Mouse (Mus musculus): ENCODE measurements around the gene Fbxo11. TPM values are rescaled to one million over a fixed set of nuclear protein-coding genes. Genes with fewer than 3 reads are reported as not detected.
A peak's percentile ranks its signal among the peaks of the same experiment; 100 is the strongest.

Fbxo11 gene
- polyA plus RNA-seq, 1 experiment from 2014 or later = 8.5 TPM

- Histone ChIP-seq H3K9ac (ENCODE audit: low read depth, low read length) (no peak overlapping the region), H3K4me2 (replicated peaks; ENCODE audit: low read depth) (no peak overlapping the region), H3K4me3 (ENCODE audit: low read depth, low read length) (no peak overlapping the region), H3K4me1 (replicated peaks; ENCODE audit: control insufficient read depth, insufficient read depth, low read length) (no peaks in the 10 kb centered on the region), H3K27ac (ENCODE audit: low read depth, low read length) (no peak overlapping the region), H3K27me3 (replicated peaks; ENCODE audit: control insufficient read depth, insufficient read depth, low read length) (no peaks in the 10 kb centered on the region), H3K36me3 (ENCODE audit: control insufficient read depth, insufficient read depth) (no peaks in the 10 kb centered on the region), H3K9me3 (ENCODE audit: control insufficient read depth) (no peaks in the 10 kb centered on the region)
- ATAC-seq = no peak
- TF ChIP-seq CTCF (IDR thresholded peaks at IDR 0.05; ENCODE audit: low read depth) = no peak
- WGBS = 72% methylated on average over 7 of the region's 7 CpGs
Measured at GRCm38 (mm10) chr17:88072047-88072446, 7.0 kb upstream of the Fbxo11 start.

GRCm38 (mm10) chr17:88068024-88068719 is 3.1 kb upstream of the Fbxo11 start:
- 0 out of 2 replicates have a peak, but pooled peaks have one; percentile 11 for TF ChIP-seq CTCF (IDR thresholded peaks at IDR 0.05; ENCODE audit: low read depth)
- Histone ChIP-seq H3K9ac (ENCODE audit: low read depth, low read length) (no peak overlapping the region), H3K9me3 (ENCODE audit: control insufficient read depth) (no peaks in the 10 kb centered on the region), H3K4me2 (replicated peaks; ENCODE audit: low read depth) (no peak overlapping the region), H3K4me3 (ENCODE audit: low read depth, low read length) (no peak overlapping the region), H3K4me1 (replicated peaks; ENCODE audit: control insufficient read depth, insufficient read depth, low read length) (no peaks in the 10 kb centered on the region), H3K27ac (ENCODE audit: low read depth, low read length) (no peak overlapping the region), H3K27me3 (replicated peaks; ENCODE audit: control insufficient read depth, insufficient read depth, low read length) (no peaks in the 10 kb centered on the region), H3K36me3 (ENCODE audit: control insufficient read depth, insufficient read depth) (no peaks in the 10 kb centered on the region)
- ATAC-seq = no peak
- WGBS = 96% methylated on average over 7 of the region's 7 CpGs

- Histone ChIP-seq H3K4me3 (ENCODE audit: low read depth, low read length) (peak overlapping the region; percentile 72; the same call in 1 of the 2 replicates), H3K9ac (ENCODE audit: low read depth, low read length) (no peak overlapping the region), H3K4me1 (replicated peaks; ENCODE audit: control insufficient read depth, insufficient read depth, low read length) (no peaks in the 10 kb centered on the region)
Measured at GRCm38 (mm10) chr17:88067202-88067901, 2.3 kb upstream of the Fbxo11 start.

GRCm38 (mm10) chr17:88066799-88067198 is 1.7 kb upstream of the Fbxo11 start:
- H3K4me3 ChIP-seq (ENCODE audit: low read depth, low read length) = peak overlapping the region; percentile 72
- peak overlapping the region; percentile 80 for H3K4me2 ChIP-seq (replicated peaks; ENCODE audit: low read depth)
- no peaks in the 10 kb centered on the region for H3K9me3 ChIP-seq (ENCODE audit: control insufficient read depth)
- H3K4me1 ChIP-seq (replicated peaks; ENCODE audit: control insufficient read depth, insufficient read depth, low read length) = no peaks in the 10 kb centered on the region
- no peak for TF ChIP-seq CTCF (IDR thresholded peaks at IDR 0.05; ENCODE audit: low read depth)
- peak overlapping the region; percentile 42; the same call in 1 of the 2 replicates for H3K9ac ChIP-seq (ENCODE audit: low read depth, low read length)
- H3K27me3 ChIP-seq (replicated peaks; ENCODE audit: control insufficient read depth, insufficient read depth, low read length) = no peaks in the 10 kb centered on the region
- 6% methylated on average over 9 of the region's 9 CpGs for WGBS
- no peak for ATAC-seq
- H3K27ac ChIP-seq (ENCODE audit: low read depth, low read length) = no peak overlapping the region; the same call in 1 of the 2 replicates
- H3K36me3 ChIP-seq (ENCODE audit: control insufficient read depth, insufficient read depth) = no peaks in the 10 kb centered on the region

More at GRCm38 (mm10) chr17:88067202-88067901, 2.3 kb upstream of the Fbxo11 start:
- TF ChIP-seq CTCF (IDR thresholded peaks at IDR 0.05; ENCODE audit: low read depth) = peak; percentile 33
- H3K27me3 ChIP-seq (replicated peaks; ENCODE audit: control insufficient read depth, insufficient read depth, low read length) = no peaks in the 10 kb centered on the region
- no peaks in the 10 kb centered on the region for H3K36me3 ChIP-seq (ENCODE audit: control insufficient read depth, insufficient read depth)
- no peak for ATAC-seq
- H3K9me3 ChIP-seq (ENCODE audit: control insufficient read depth) = no peaks in the 10 kb centered on the region
- peak overlapping the region; percentile 80 for H3K4me2 ChIP-seq (replicated peaks; ENCODE audit: low read depth)
- H3K27ac ChIP-seq (ENCODE audit: low read depth, low read length) = no peak overlapping the region
- 73% methylated on average over 4 of the region's 4 CpGs for WGBS

GRCm38 (mm10) chr17:88065801-88066646 is 933 bp upstream of the Fbxo11 start:
- peak overlapping the region; percentile 99 for H3K9ac ChIP-seq (ENCODE audit: low read depth, low read length)
- H3K4me2 ChIP-seq (replicated peaks; ENCODE audit: low read depth) = peak overlapping the region; percentile 80
- H3K27ac ChIP-seq (ENCODE audit: low read depth, low read length) = peak overlapping the region; percentile 100
- no peaks in the 10 kb centered on the region for H3K4me1 ChIP-seq (replicated peaks; ENCODE audit: control insufficient read depth, insufficient read depth, low read length)
- H3K36me3 ChIP-seq (ENCODE audit: control insufficient read depth, insufficient read depth) = no peaks in the 10 kb centered on the region
- under 1% methylated on average over 40 of the region's 57 CpGs for WGBS
- no peaks in the 10 kb centered on the region for H3K27me3 ChIP-seq (replicated peaks; ENCODE audit: control insufficient read depth, insufficient read depth, low read length)
- ATAC-seq = peak; percentile 96
- TF ChIP-seq CTCF (IDR thresholded peaks at IDR 0.05; ENCODE audit: low read depth) = peak; percentile 78
- H3K4me3 ChIP-seq (ENCODE audit: low read depth, low read length) = peak overlapping the region; percentile 72
- H3K9me3 ChIP-seq (ENCODE audit: control insufficient read depth) = no peaks in the 10 kb centered on the region
